Mouse (Mus musculus) liver, postnatal 0 days (tissue): ENCODE measurements at regions not wholly inside any gene's neighbourhood (a gene's known extent, or its start where the extent isn't known, plus 50 kb on each side); places are given as distances from the start of the nearest gene placed in this dataset.

Experiments used
- CTCF ChIP-seq: sonication (generic); IDR thresholded peaks from 2 replicates; pipeline ENCODE4 v1.5.1; 2016; ENCODE audit warnings: antibody characterized with exemption, low read depth
- EP300 ChIP-seq: IDR thresholded peaks from 2 replicates; pipeline ENCODE4 v1.6.1; 2016; ENCODE audit warnings: antibody characterized with exemption, low read depth, mild to moderate bottlenecking

- TF ChIP-seq CTCF (no peak), EP300 (no peak)
Observed at GRCm38 (mm10) chr11:45089561-45089960, 472.4 kb downstream of the Ebf1 start.
